In genomic region chr11:78786013-78786431, GRCm38 (mm10) we compare ENCODE assay signal across 14 mouse cellular contexts. TPM values are rescaled to one million over a fixed set of nuclear protein-coding genes. Genes with fewer than 3 reads are reported as not detected.
DNase-seq lines count a peak whose midpoint lies in the region; ATAC-seq lines count a peak whose summit lies in the region.
"Had no signal": no experiment of that assay in that cellular context is flagged by ENCODE, and none has a peak within 500 bp of the region (broad histone marks: within the 10 kb centered on the region; RNA-seq: fewer than 3 reads in every experiment).

No protein-coding gene starts in this region.

- peaks cover under 1% of the 10 kb centered on the region; the same call in 1 of the 2 replicates for H3K4me1 ChIP-seq in hindbrain, embryonic 14.5 days (replicated peaks; ENCODE audit: control insufficient read depth, insufficient read depth, low read length)
- H3K4me1 ChIP-seq in neural tube, embryonic 13.5 days (replicated peaks): peaks cover 38% of the 10 kb centered on the region

- no peaks in the 10 kb centered on the region for H3K36me3 ChIP-seq in hindbrain, embryonic 14.5 days (replicated peaks; ENCODE audit: control insufficient read depth, insufficient read depth)
- no peaks in the 10 kb centered on the region for H3K36me3 ChIP-seq in neural tube, embryonic 13.5 days

- 0 out of 2 replicates have a peak overlapping the region, but pooled peaks have one; percentile 2 for H3K27ac ChIP-seq in hindbrain, embryonic 14.5 days
- peak overlapping the region; percentile 30; the same call in 1 of the 2 replicates for H3K27ac ChIP-seq in neural tube, embryonic 13.5 days (replicated peaks)

- WGBS in hindbrain, embryonic 14.5 days: 6% methylated on average over 7 of the region's 7 CpGs
- 12% methylated on average over 7 of the region's 7 CpGs for WGBS in neural tube, embryonic 13.5 days

- H3K9me3 ChIP-seq in hindbrain, embryonic 14.5 days (ENCODE audit: control insufficient read depth, low read length): no peaks in the 10 kb centered on the region
- H3K9me3 ChIP-seq in neural tube, embryonic 13.5 days: no peaks in the 10 kb centered on the region

- H3K9ac ChIP-seq in hindbrain, embryonic 14.5 days: no peak overlapping the region
- H3K9ac ChIP-seq in neural tube, embryonic 13.5 days: no peak overlapping the region

- peak; percentile 57; the same call in 1 of the 2 replicates for ATAC-seq in hindbrain, embryonic 14.5 days (ENCODE audit: low FRiP score)
- ATAC-seq in neural tube, embryonic 13.5 days (ENCODE audit: low read depth): peak; percentile 84
- ATAC-seq: intestine, postnatal 0 days had no signal

- no peak overlapping the region for H3K4me3 ChIP-seq in hindbrain, embryonic 14.5 days (replicated peaks; ENCODE audit: low read length)
- H3K4me3 ChIP-seq in neural tube, embryonic 13.5 days: no peak overlapping the region

- DNase-seq in adrenal gland, adult 2 months: peak; percentile 28
- DNase-seq in adrenal gland, adult 8-10 months: no peak
- DNase-seq in retina, postnatal 1 day: peak; percentile 65
- no peak for DNase-seq in retina, embryonic 14.5 days (ENCODE audit: low spot score)
- DNase-seq in hindbrain, embryonic 14.5 days (ENCODE audit: low spot score): no peak
- no peak for DNase-seq in frontal cortex, postnatal 14 days (ENCODE audit: low spot score in 2 of 2)
- DNase-seq in layer of hippocampus, postnatal 25 days (ENCODE audit: extremely low spot score in 1 of 2, low spot score in 1 of 2): no peak
- DNase-seq: heart, adult 18-20 months; kidney, postnatal 4 days; lung, postnatal 14 days; right cerebral cortex, adult 18-20 months had no signal

- no peak overlapping the region for H3K4me2 ChIP-seq in hindbrain, embryonic 14.5 days (replicated peaks)
- no peak overlapping the region for H3K4me2 ChIP-seq in neural tube, embryonic 13.5 days
- H3K4me2 ChIP-seq: liver, embryonic 11.5 days had no signal

- peaks cover 7% of the 10 kb centered on the region for H3K27me3 ChIP-seq in hindbrain, embryonic 14.5 days (ENCODE audit: control insufficient read depth, insufficient read depth, low read length)
- no peaks in the 10 kb centered on the region for H3K27me3 ChIP-seq in neural tube, embryonic 13.5 days

RNA-seq across cellular contexts. Expression of gene Ccnq, which starts 34.5 kb away (rescaled TPM):
- total RNA-seq in adrenal gland, adult 2 months (2021): 10 to 100 TPM; 52.0 to 68.9 TPM
- polyA plus RNA-seq in adrenal gland, adult 2 months (2012; rRNA removed): 117 and 120 TPM in 2 replicates
- total RNA-seq in adrenal gland, adult 8-10 months (2022): 10 to 100 TPM; 61.2 to 71.8 (median 64.7) TPM
- polyA plus RNA-seq in hindbrain, embryonic 14.5 days (2014; fragmentation: Nextera tagmentation; extraction: Ambion mirVana): 31.8 and 32.0 TPM in 2 replicates
- 33.3 and 36.0 TPM in 2 replicates for polyA plus RNA-seq in neural tube, embryonic 13.5 days (2015; fragmentation: Nextera tagmentation; extraction: Ambion mirVana)
- total RNA-seq in layer of hippocampus, postnatal 25 days (2021): 10 to 100 TPM; 17.9 to 19.5 TPM

RNA-seq across cellular contexts. Expression of gene Lyrm9, which starts 40.4 kb away (rescaled TPM):
- 10 to 100 TPM; 47.7 to 51.1 TPM for total RNA-seq in adrenal gland, adult 2 months (2021)
- 40.0 and 49.3 TPM in 2 replicates for polyA plus RNA-seq in adrenal gland, adult 2 months (2012; rRNA removed)
- total RNA-seq in adrenal gland, adult 8-10 months (2022): 10 to 100 TPM; 40.6 to 46.6 (median 42.1) TPM
- 32.3 and 35.7 TPM in 2 replicates for polyA plus RNA-seq in hindbrain, embryonic 14.5 days (2014; fragmentation: Nextera tagmentation; extraction: Ambion mirVana)
- 28.8 and 33.6 TPM in 2 replicates for polyA plus RNA-seq in neural tube, embryonic 13.5 days (2015; fragmentation: Nextera tagmentation; extraction: Ambion mirVana)
- total RNA-seq in layer of hippocampus, postnatal 25 days (2021): 10 to 100 TPM; 15.5 to 21.6 TPM

Comparison
In these comparisons a context has a peak if more than half of its experiments do, and no peak if none do; other contexts are left out.
1. DNase-seq: peak in adrenal gland, adult 2 months (single experiment) and retina, postnatal 1 day (single experiment); none in adrenal gland, adult 8-10 months (single experiment), retina, embryonic 14.5 days (single experiment), hindbrain, embryonic 14.5 days (single experiment), frontal cortex, postnatal 14 days (0 of 2) and layer of hippocampus, postnatal 25 days (0 of 2).